Comparison of ENCODE assay signal across 8 mouse cellular contexts in the genomic region with DNA sequence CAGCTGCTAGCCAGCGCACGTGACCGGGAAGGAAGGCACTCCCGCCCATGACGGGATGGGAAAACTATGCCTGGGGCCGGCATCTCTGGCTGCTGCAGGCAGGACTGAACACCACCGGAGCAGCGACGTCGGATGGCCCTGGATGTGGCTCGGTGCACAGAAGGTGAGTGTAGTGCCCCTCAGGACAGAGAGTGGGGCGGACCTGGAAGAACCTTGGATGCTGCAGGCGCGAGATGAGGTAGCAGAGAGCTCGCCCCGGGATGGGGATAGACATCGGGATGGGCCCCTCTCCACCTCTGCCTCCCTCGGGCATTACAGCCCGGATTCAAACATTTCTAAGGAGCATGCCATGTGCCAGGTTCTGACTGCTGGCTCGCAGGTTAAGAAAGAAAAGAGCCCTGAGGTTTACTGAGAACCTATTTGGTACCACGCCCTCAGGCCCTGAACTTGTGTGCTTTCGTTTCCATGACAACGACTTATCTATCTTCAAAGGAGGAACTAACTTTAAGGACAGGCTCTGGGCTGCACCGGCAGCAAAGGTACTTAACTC. TPM values are rescaled to one million over a fixed set of nuclear protein-coding genes. Genes with fewer than 3 reads are reported as not detected.
DNase-seq lines count a peak whose midpoint lies in the region; ATAC-seq and TF ChIP-seq lines count a peak whose summit lies in the region.

C1qtnf2 (plus strand) TSS at position 52 of the 550 bp plus-strand sequence.

- H3K9ac ChIP-seq in lung, postnatal 0 days (replicated peaks; ENCODE audit: low read depth): no peak within 1 kb of the TSS

- TF ChIP-seq EP300 in lung, postnatal 0 days (IDR thresholded peaks at IDR 0.05): no peak

- H3K9me3 ChIP-seq in lung, postnatal 0 days (ENCODE audit: low read length): no peaks in the 10 kb centered on the region

- DNase-seq in left cerebral cortex, adult 2 months (ENCODE audit: extremely low spot score in 1 of 2, low spot score in 2 of 2): no peak
- DNase-seq in left cerebral cortex, adult 8-10 months (ENCODE audit: low spot score in 2 of 2): no peak
- peak; percentile 21 for DNase-seq in c-Kit-positive CD71-positive TER-119-positive erythroid progenitor cells, embryonic 14.5 days (ENCODE audit: low spot score)
- no peak for DNase-seq in gonadal fat pad, adult 2 months (ENCODE audit: low read depth)
- DNase-seq in lung, postnatal 0 days (ENCODE audit: low spot score): peak; percentile 58
- DNase-seq in retina, postnatal 1 day: peak; percentile 52
- DNase-seq in cerebellum, postnatal 4 days (ENCODE audit: low spot score in 2 of 2): no peak

- no peaks in the 10 kb centered on the region for H3K36me3 ChIP-seq in lung, postnatal 0 days (ENCODE audit: insufficient read depth, low read length)

- peak within 1 kb of the TSS; percentile 44 for H3K4me3 ChIP-seq in left cerebral cortex, adult 2 months
- peak within 1 kb of the TSS; percentile 10; the same call in 1 of the 2 replicates for H3K4me3 ChIP-seq in lung, postnatal 0 days (ENCODE audit: low read depth, low read length)

- H3K4me1 ChIP-seq in lung, postnatal 0 days (ENCODE audit: insufficient read depth, low read depth, low read length): peaks cover 6% of the 10 kb centered on the region; the same call in 1 of the 2 replicates

- ATAC-seq in inflammation-experienced regulatory T-cells, adult 6 months: peak; percentile 43
- ATAC-seq in lung, postnatal 0 days: peak; percentile 70

- H3K4me2 ChIP-seq in lung, postnatal 0 days (replicated peaks; ENCODE audit: low read depth, low read length): peak within 1 kb of the TSS; percentile 49

- H3K27ac ChIP-seq in left cerebral cortex, adult 2 months: no peak within 1 kb of the TSS
- H3K27ac ChIP-seq in lung, postnatal 0 days (ENCODE audit: low read length): no peak within 1 kb of the TSS

- TF ChIP-seq CTCF in left cerebral cortex, adult 2 months (IDR thresholded peaks at IDR 0.05): no peak
- no peak for TF ChIP-seq CTCF in lung, postnatal 0 days (IDR thresholded peaks at IDR 0.05)

- H3K27me3 ChIP-seq in lung, postnatal 0 days (replicated peaks; ENCODE audit: insufficient read depth, low read length): no peaks in the 10 kb centered on the region

- WGBS in lung, postnatal 0 days: 3% methylated on average over 24 of the region's 24 CpGs

- intact Hi-C loops in left cerebral cortex, adult 2 months (cut with DNase I): no loop called here

RNA-seq across cellular contexts. Expression of gene C1qtnf2, which starts in this region (rescaled TPM):
- 1 to 10 TPM; 1.8 to 2.2 TPM for total RNA-seq in left cerebral cortex, adult 2 months (2021)
- total RNA-seq in left cerebral cortex, adult 8-10 months (2022): 1 to 10 TPM; 1.7 to 3.7 (median 2.1) TPM
- polyA plus RNA-seq in gonadal fat pad, adult 2 months (2012; rRNA removed): 9.5 and 11.9 TPM in 2 replicates
- polyA plus RNA-seq in inflammation-experienced regulatory T-cells, adult 6 months (2017; shearing (Covaris generic)): not detected
- polyA plus RNA-seq in lung, postnatal 0 days (2015; fragmentation: Nextera tagmentation; extraction: Ambion mirVana): 9.2 and 10.2 TPM in 2 replicates

Comparison
In these comparisons a context has a peak if more than half of its experiments do, and no peak if none do; other contexts are left out.
1. RNA of gene C1qtnf2 (polyA plus RNA-seq): 9.5 to 11.9 TPM in gonadal fat pad, adult 2 months and 9.2 to 10.2 TPM in lung, postnatal 0 days; not detected in inflammation-experienced regulatory T-cells, adult 6 months; every median in the first group is over 10 times any median in the second.
2. Peak in ATAC-seq in inflammation-experienced regulatory T-cells, adult 6 months; RNA of the gene not detected or under 1 TPM.
3. DNase-seq: peak in c-Kit-positive CD71-positive TER-119-positive erythroid progenitor cells, embryonic 14.5 days (single experiment), lung, postnatal 0 days (single experiment) and retina, postnatal 1 day (single experiment); none in left cerebral cortex, adult 2 months (0 of 2), left cerebral cortex, adult 8-10 months (0 of 2), gonadal fat pad, adult 2 months (single experiment) and cerebellum, postnatal 4 days (0 of 2).